Mouse (Mus musculus): ENCODE data around the gene Ppp1r10. TPM values are rescaled to one million over a fixed set of nuclear protein-coding genes. Genes with fewer than 3 reads are reported as not detected.

The Ppp1r10 gene
- 10 to 100 TPM; 66.2 to 67.3 TPM for total RNA-seq (2021)
- long read RNA-seq, partial matches to known transcripts = 13 of 19 reads
- long read RNA-seq, other reads (novel, unspliced or antisense) = 5 of 19 reads

GRCm38 (mm10) chr17:35916297-35917142 is at the start of gene Ppp1r10, which contains the start of gene Mrps18b:
TSS of gene Ppp1r10 (plus strand) at chr17:35916434.
TSS of gene Mrps18b (minus strand) at chr17:35916389.
- peak; percentile 98 to 99 for DNase-seq (ENCODE audit: low spot score in 2 of 2)

GRCm38 (mm10) chr17:35866911-35867890 is 49.0 kb upstream of the Ppp1r10 start:
- DNase-seq (ENCODE audit: low spot score in 2 of 2) = peak in 1 of 2 experiments; percentile 37

GRCm38 (mm10) chr17:35868165-35868820 is 47.9 kb upstream of the Ppp1r10 start:
- DNase-seq (ENCODE audit: low spot score in 2 of 2) = no peak

- no peak for DNase-seq (ENCODE audit: low spot score in 2 of 2)
Observed at GRCm38 (mm10) chr17:35868961-35869345, 47.3 kb upstream of the Ppp1r10 start.

GRCm38 (mm10) chr17:35869346-35870067 is 46.7 kb upstream of the Ppp1r10 start:
- DNase-seq (ENCODE audit: low spot score in 2 of 2) = peak in 1 of 2 experiments; percentile 48

- peak in 1 of 2 experiments; percentile 30 for DNase-seq (ENCODE audit: low spot score in 2 of 2)
Observed at GRCm38 (mm10) chr17:35870151-35870883, 45.9 kb upstream of the Ppp1r10 start.

- peak; percentile 49 to 53 for DNase-seq (ENCODE audit: low spot score in 2 of 2)
Observed at GRCm38 (mm10) chr17:35870884-35871696, 45.1 kb upstream of the Ppp1r10 start.

- peak; percentile 90 to 93 for DNase-seq (ENCODE audit: low spot score in 2 of 2)
Observed at GRCm38 (mm10) chr17:35873774-35874519, 42.3 kb upstream of the Ppp1r10 start.

- DNase-seq (ENCODE audit: low spot score in 2 of 2) = no peak
Observed at GRCm38 (mm10) chr17:35874721-35875120, 41.5 kb upstream of the Ppp1r10 start.

GRCm38 (mm10) chr17:35879245-35880057 is 36.8 kb upstream of the Ppp1r10 start, which contains the start of gene Dhx16:
TSS of gene Dhx16 (plus strand) at chr17:35879819.
- DNase-seq (ENCODE audit: low spot score in 2 of 2) = peak; percentile 95 to 96

- no peak for DNase-seq (ENCODE audit: low spot score in 2 of 2)
Observed at GRCm38 (mm10) chr17:35882924-35883323, 33.3 kb upstream of the Ppp1r10 start.

- no peak for DNase-seq (ENCODE audit: low spot score in 2 of 2)
Observed at GRCm38 (mm10) chr17:35883777-35884176, 32.5 kb upstream of the Ppp1r10 start.

- no peak for DNase-seq (ENCODE audit: low spot score in 2 of 2)
Observed at GRCm38 (mm10) chr17:35887725-35888124, 28.5 kb upstream of the Ppp1r10 start.

GRCm38 (mm10) chr17:35896781-35897643 is 19.2 kb upstream of the Ppp1r10 start, which contains the start of gene 2310061I04Rik:
TSS of gene 2310061I04Rik (minus strand) at chr17:35897431.
- DNase-seq (ENCODE audit: low spot score in 2 of 2) = peak; percentile 90 to 95

GRCm38 (mm10) chr17:35897644-35898573 is 18.3 kb upstream of the Ppp1r10 start:
- no peak for DNase-seq (ENCODE audit: low spot score in 2 of 2)
